Comparison of ENCODE assay signal across 18 mouse cellular contexts in genomic region chr13:101273321-101273720, GRCm38 (mm10).
DNase-seq lines count a peak whose midpoint lies in the region.
"Had no signal": no experiment of that assay in that cellular context is flagged by ENCODE, and none has a peak within 500 bp of the region (broad histone marks: within the 10 kb centered on the region; RNA-seq: fewer than 3 reads in every experiment).

No protein-coding gene starts in this region.

- peak; percentile 8 to 10 for DNase-seq in cerebellum, postnatal 10 days
- no peak for DNase-seq in cerebellum, postnatal 25 days
- peak; percentile 37 to 64 for DNase-seq in urinary bladder, adult 18-20 months (ENCODE audit: low spot score in 2 of 2)
- DNase-seq in urinary bladder, postnatal 10 days (ENCODE audit: low spot score), result no peak
- peak; percentile 39 for DNase-seq in brain, adult 2 months (ENCODE audit: low read depth, low spot score)
- no peak for DNase-seq in embryo, embryonic 10 days (ENCODE audit: low spot score)
- no peak for DNase-seq in spleen, postnatal 36 days (ENCODE audit: low spot score in 2 of 2)
- DNase-seq: cerebellum, adult 18-20 months; cerebellum, postnatal 36 days; forebrain, postnatal 0 days; gastrocnemius, postnatal 14 days; heart, adult 11 months; kidney, postnatal 36 days; lung, postnatal 4 days; right cerebral cortex, adult 18-20 months; right cerebral cortex, postnatal 4 days; thymus, adult 18-20 months; thymus, postnatal 36 days had no signal

Comparison
In these comparisons a context has a peak if more than half of its experiments do, and no peak if none do; other contexts are left out.
1. DNase-seq: peak in cerebellum, postnatal 10 days (2 of 2), urinary bladder, adult 18-20 months (2 of 2) and brain, adult 2 months (single experiment); none in cerebellum, postnatal 25 days (0 of 2), urinary bladder, postnatal 10 days (single experiment), embryo, embryonic 10 days (single experiment) and spleen, postnatal 36 days (0 of 2).